Mouse (Mus musculus): ENCODE data around the gene Srpk2.
A peak's percentile ranks its signal among the peaks of the same experiment; 100 is the strongest.
"Not testable (repeated sequence)": the region's sequence is repeated elsewhere in the genome, so short reads cannot be mapped to it uniquely, and the experiment has no call there.

Srpk2 gene

DNA sequence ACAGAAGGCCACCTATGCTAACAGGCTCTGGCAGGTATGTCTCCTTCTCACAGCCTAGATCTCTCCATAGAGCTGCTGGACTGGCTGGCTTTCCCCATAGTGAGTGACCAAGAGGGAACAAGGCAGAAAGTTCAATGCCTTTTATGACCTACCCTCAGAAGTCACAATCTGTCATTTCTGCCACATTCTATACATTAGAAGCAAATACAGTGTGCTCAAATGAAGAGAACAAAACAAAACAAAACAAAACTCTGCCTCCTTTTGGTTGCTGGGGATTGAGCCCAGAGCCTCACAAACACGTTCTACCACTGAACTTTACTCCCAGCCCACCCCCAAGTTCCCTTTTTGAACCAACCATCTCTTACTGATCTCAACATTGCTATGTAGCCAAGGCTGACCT lies at the start of gene Srpk2:
TSS of gene Srpk2 (minus strand) at position 101 of the 400 bp plus-strand sequence.
- DNase-seq = no peak

DNA sequence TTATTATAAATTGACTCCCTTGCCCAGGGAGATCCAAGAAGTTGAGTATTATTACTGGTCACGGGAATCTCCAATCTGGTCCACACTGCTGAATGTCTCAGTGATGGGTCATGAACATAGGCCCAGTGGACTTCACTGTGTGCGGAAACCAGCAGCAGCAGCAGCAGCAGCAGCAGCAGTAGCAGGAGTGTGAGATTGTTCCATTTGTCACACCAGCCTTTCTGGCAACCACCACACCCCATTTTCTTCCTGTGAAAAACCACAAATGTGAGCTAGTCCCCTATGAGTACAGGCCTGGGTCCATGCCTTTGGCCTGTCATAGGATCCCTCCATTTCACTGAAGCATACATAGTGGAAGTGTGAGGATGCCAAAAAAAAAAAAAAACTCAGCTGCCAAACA lies 37.5 kb upstream of the Srpk2 start:
- DNase-seq = no peak

DNA sequence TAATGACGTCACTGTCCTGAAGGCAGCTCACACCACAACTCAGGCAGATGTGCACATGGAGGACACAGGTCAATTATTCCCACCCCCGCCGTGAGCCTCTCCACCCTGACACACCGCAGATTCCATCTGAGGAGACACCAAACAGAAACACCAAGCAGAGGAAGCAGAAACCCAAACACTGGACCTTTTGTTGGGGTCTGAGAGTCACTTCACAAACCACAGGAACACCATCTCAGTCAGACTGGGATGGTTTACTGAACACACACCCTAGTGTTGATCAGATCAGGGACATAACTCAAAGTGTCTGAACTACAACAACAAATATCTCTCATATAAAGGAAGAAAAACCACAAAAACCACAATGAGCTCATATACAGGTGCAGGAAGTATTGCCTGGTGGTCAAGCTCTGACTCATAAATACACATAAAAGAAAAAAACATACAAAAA lies 34.5 kb upstream of the Srpk2 start:
- DNase-seq = peak; percentile 38 to 45

DNA sequence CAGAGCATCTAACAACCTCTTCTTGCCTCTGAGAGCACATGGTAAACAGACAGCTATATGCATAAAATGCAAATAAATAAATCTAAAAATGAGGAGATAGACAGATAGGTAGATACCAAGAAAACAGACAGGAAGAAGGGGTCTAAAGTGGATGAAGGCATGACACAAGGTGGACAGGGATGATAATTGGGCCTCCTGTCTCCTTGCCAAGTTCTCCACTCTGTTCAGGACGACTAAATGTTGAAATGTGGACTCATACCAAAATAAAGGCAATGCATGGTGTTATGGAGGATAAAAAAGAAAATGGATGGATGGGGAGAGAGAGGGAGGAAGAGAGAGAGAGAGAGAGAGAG lies 33.7 kb upstream of the Srpk2 start:
- DNase-seq = no peak

DNA sequence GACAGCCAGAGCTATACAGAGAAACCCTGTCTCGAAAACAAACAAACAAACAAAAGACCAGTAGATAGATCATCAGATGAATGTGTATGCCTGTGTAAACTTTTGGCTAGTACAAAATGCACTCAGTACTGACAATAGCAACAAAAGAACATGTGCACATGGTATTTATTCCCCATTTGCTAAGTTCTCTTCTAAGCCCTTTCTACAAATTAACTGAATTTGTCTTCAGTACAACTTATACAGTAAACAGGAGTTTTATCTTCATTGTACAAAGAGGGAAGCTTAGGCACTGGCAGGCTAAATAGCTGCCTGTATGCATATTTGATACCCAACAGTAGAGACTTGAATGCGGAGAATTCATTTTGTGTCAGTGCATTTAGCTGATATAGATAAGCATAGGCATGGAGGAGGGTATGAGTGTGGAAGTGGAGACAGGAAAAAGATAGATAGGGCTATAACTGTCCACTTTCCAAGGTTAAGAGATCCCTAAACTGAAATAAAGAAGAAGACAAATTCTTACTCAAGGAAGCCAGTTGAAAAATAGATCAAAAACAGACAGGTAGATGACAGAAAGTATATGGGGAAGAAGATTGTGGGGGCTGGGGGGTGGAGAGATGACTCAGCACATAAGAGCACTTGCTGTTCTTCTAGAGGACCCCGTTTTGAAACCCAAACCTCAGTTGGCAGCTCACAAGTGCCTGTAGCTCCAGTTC lies 33.2 kb upstream of the Srpk2 start:
- DNase-seq = no peak

DNA sequence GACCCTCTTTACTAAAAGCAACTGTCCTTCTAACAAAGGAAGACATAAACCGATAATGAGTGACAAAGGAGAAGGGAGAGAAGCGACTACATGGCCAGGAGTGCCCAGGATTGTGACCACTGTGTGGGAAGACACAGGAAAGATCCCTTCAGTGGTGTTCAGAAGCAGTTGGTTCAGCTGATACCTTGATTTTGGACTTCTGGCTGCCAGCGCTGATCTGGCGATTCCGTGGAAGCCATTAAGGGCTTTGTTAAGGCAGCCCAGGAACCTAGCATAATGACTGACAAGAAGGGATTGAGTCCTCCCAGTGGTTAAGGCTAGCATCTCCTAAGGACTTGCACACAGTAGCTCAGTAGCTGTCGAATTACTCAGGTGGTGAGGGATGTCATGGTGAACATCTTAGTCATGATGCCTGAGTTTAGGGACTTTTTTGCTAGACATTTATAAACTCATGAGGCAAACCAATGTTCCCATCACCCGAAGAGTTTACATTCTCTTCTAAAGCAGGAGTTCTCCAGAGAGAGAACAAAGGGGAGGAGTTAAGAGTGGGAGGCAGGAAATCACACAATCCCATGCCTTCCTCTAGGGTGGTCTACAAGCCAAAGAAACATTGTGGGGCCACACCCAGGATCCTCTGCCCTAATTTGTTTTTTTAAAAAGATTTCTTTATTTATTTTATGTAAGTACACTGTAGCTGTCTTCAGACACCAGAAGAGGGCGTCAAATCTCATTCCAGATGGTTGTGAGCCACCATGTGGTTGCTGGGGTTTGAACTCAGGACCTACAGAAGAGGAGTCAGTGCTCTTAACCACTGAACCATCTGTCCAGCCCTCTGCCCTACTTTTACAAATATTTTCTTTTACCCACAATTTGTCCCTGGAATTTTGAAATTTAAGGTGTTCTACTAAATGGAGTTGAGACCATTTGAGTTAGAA lies 29.3 kb upstream of the Srpk2 start:
- no peak for DNase-seq

DNA sequence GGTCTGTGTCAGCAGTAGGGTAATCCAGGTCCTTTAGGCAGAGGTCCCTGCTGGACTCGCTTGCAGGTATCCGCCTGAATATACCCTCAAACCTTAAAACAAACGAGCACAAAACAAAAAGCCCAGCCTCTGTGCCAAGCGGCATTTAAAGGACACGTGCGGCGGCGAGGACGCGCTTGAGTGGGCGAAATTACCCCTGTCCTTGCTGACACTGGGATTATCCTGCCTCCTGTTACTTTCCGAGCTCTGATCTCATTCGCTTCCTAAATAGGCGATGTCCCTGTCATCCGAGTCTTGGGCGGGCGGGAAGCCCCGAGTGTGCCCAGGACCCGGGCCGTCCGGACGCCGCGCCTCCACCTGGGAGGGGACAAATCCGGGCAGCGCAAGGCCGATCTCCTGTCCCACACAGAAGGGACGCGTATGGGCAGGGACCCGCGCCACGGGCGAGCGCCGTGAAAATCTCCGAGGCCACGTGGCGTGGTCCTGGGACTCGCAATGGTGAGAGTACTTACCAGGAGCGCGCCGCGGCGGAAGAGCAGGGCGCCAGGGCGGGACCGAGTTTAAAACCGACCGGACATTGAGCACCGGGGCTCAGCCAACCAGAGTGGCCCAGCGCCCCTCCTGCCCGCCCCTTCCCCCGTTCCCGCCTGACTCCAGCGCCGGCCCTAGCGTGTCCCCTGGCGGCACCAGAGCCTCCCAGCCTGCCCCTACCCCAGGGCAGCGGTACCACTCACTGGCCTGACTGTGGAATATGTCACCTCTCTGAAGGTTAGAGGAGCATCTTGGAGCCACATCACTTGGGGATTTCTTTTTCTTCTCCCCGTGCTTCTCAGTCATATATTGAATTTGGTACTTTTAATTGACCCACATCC lies 27.9 kb upstream of the Srpk2 start:
- DNase-seq = peak; percentile 82 to 84

DNA sequence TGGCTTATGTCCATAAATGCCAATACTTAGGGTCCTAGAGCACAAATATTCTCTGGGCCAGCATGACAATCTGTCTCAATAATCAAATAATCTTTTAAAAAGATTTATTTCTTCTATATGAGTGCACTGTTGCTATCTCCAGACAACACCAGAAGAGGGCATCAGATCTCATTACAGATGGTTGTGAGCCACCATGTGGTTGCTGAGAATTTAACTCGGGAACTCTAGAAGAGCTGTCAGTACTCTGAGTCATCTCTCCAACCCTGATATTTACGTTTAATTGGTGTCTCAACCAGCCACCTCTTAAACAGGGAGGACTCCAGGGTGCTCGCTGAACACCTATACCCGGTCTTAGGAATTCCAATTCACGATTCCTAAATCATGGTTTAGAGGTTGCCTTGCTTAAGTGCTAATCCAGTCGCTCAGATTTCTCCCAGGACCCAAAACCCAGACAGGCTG lies 27.3 kb upstream of the Srpk2 start:
- DNase-seq = peak; percentile 54 to 60

DNA sequence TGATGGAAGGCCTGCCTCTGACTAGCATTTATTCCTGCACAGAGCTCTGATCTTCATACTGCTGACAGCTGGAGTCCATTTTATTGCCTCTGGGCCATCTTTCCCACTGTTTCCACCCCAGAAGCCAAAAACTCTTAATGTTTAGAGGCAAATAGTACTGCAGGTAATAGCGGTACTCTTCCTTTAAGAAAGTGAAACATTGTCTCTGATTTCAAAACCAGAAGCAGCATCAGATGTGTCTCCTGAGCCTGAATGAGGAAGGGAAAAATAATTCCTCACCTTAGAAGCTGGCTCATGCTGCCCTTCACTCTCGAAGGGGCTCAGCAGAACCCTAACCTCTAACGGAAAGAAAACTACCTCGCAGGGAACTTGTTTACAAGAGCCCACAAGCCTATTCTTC lies 26.8 kb upstream of the Srpk2 start:
- no peak for DNase-seq

DNA sequence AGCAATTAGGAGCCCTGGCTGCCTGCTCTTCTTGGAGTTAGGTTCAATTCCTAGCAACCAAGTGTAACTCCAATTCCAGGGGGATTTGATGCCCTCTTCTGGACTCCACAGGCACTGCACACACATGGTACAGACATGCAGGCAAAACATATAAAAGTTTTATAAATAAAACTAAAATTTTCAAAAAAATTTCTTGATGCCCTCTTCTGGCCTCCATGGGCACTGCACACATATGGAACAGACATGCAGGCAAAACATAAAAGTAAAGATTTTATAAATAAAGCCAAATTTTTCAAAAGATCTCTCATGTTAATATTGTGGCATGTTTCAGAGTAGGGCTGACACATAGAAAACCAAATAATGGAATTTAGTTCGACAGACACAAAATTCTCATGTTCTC lies 25.2 kb upstream of the Srpk2 start:
- DNase-seq = peak; percentile 22 to 39

DNA sequence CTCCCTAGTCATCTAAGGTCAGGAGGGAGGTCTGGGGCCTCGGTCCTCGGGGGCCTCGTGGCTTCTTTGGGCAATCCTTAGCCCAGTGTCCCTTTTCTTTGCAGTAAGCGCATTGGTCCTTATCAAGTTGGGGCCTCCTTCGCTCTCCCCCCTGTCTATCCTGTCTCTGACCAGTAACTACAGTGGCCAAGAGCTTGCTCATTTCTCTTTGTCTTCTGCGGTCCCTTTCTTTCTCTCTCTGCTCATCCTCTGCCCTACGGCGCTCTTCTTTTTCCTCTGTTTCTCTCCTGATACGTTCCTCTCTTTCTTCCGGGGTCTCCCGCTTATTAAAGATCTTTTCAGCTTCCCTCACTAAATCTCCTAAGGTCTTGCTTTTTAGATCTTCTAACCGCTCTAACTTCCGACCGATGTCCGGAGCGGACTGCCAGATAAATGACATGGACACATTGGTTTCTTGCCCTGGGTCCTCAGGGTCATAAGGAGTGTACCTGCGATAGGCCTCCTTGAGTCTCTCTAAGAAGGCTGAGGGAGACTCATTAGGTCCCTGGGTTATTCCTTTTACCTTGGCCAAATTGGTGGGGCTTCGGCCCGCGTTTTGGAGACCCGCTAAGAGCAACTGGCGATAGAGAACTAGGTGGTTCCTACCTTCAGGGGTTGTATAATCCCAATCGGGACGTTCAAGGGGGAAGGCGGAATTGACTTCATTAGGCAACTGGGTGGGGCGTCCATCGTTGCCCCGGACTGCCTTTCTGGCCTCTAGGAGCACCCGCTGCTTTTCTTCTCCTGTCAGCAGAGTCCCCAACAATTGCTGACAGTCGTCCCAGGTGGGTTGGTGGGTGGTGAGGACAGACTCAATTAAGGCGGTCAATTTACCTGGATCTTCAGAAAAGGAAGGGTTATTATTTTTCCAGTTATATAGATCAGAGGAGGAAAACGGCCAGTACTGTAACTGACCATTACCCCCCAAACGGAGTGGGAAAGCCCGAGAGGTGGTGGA lies 22.5 kb upstream of the Srpk2 start:
- DNase-seq = not testable (repeated sequence)

DNA sequence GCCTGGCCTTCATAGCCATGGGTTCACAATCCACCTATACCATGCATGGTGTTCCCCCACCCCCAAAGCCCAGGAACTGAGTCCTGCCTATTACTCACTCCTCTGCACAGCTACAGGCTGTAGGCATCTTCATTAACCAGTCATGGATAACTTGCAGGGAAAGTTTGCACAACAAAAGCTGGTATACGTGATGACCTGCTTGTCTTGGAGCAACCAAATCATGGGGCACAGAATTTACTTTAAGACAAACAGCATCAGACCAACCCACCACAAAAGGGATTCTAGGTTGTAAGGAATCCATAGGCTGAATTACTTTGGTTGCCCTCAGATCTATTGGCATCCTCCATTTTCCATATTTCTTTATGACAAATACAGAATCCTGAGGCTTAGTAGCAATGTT lies 13.0 kb upstream of the Srpk2 start:
- DNase-seq = no peak

DNA sequence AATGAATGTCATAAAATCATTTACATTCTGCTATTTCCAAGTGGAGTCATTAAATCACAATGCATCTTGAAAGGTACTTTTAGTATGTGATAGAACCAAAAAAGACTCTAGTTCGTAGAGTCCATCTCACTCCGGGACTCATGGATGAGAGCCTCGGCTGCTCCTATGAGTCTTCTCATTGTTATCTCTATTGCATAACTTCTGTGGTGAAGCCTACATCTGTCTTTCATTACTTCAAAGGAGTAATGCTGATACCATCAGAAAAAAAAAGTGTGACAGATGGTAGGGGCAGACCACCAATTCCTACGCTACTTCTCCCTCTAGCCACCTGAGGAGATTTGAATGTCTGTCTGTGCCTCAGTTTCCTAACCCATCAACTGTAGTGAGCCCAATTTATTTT lies 986 bp downstream of the Srpk2 start:
- no peak for DNase-seq

DNA sequence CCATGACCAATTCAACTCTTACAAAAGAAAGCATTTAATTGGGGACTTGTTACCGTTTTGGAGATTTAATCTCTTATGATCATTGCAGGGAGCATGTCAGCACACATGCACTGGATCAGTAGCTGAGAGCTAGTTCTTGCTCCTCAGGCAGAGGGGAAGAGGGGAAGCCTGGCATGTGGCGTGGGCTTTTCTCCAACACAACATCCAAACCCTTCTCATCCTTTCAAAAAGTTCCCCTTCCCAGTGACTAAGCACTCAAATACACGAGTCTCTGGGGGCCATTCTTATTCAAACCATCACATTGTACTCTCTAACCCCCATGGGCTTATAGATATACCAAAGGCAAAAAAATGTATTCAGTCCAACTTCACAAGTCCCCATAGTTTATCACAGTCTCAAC lies 5.4 kb downstream of the Srpk2 start:
- DNase-seq = no peak

DNA sequence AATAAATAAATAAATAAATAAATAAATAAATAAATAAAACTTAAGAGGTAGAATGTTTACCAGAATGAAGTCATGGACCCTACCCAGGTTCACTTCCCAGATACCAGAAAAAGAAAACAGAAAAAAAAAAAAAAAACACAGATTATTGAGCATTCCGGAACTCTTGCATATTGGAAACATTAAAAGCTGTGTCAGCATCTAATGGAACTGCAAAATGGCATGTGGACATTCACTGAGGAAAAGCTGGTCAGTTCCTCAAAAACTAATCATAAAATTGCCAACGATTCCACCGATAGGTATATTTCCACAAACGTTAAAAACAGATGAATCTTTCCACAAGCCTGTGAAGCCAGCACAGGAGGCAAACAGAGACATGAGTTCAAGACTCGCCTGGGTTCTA lies 6.5 kb downstream of the Srpk2 start:
- DNase-seq = no peak

DNA sequence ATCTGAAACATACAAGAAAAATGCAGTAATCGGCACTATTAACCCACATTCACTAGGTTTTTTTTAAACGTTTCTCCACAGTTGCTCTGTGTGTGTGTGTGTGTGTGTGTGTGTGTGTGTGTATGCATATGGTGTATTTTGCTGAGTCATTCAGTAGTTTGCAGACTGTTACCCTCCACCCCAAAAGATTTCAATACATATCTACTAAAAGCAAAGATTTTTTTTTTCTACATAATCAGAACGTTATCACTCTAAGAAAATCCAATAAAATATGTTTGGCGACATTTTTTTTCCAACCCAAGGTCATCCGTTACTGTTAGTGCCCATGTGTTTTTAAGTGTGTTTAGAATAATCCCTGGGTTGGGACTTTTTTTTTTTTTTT lies 7.4 kb downstream of the Srpk2 start:
- no peak for DNase-seq

DNA sequence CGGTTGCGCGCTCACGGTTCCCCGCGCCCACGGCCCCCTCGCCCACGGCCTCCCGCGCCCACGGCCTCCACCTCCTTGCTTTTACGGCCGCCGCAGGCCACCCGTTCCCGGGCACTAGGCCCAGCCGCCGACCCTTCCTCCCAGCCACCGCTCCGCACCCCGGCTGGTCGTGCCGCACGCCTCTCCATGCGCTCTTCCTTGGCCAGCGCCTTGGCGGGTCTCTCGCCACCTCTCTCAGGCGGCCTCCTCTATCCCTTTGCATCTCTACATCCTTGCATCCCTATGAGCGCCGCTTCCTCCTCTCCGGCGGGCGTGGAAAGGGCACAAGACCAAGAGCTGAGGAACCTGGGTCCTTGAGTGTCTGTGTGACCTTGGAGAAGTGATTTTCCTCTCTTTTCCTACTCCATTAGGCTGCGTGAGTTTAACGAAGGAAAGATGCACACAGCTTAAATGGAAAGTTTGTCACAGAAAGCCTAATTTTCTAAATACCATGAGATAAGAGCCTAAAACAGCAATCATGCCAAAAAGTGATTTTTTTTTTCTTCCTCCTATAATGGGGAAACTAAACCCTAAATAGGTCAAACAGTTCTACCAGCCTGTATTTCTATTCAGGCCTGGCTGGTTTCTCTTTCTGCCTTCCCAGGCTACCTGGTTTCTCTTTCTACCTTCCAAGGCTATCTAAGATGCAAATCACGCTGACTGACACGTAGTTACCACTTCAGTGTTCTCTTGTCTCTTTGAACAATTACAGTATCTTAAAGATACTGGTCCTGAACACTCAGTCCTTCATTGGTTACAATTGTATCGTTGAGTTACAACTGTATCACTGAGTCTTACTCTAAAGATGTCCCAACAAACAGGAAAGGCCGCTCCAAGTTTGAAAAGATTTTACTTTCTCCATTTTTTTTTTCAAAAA lies 8.0 kb downstream of the Srpk2 start:
- DNase-seq = peak; percentile 9 to 32

DNA sequence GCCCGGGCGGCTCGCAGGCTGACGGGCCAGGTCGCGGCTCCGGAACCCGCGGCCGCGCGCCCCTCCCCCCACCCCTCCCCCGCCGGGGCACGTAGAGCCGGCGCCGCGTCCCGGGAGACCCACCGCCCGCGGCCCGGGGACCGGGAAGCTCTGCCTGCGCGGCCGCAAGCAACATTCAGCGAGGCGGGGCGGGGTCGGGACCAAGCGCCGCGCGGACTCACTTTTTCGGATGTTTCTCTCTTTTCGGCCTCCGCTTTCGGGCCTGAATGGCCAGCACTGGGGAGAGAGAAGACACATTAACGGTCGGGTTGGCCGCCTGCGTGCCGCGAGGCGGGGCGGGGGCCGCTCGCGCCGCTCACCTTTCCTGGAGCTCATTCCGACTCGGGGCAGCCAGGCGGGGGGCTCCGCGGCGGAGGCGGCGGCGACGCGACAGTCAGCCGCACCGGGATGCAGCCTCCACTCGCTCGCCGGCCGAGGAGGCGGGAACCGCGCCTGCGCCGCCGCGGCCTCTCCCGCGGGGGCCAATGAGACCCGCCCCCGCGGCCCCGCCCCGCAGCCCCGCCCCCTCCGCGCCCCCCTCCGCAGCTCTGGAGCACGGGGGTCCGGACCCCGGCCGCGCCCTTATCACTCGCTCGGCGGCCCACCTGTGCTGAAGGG lies 8.8 kb downstream of the Srpk2 start:
- peak; percentile 44 to 54 for DNase-seq

DNA sequence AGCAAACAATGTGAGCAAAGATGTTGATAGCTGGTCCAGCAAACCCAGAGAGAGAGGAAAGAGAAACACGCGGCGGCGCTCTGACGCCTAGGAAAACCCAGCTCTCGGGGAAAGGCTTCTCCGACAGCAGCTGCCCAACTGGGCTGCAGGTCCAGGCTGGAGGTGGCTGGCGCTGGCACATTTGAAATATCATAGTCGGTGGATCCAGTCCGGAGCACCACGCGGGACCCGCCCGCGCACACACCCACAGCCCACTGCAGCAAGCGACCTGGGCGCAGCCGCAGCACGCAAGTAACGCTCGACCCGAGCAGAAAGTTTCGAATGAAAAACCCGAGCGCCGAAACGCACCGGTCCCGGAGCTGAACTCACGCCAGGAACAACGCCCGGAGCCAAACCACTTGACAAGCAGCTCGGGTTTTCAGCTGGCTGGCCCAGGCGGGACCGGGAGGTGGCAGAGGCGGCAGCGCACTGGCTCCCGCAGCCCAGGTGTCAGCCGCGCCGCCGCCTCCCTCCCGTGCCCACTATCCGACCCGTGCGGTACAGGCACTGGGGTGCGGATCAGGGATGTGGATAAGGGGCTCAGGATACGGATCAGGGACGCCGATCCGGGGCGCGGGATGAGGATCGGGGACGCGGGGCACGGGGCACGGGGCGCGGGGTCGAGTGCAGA lies 9.5 kb downstream of the Srpk2 start:
- DNase-seq = peak; percentile 53 to 58

DNA sequence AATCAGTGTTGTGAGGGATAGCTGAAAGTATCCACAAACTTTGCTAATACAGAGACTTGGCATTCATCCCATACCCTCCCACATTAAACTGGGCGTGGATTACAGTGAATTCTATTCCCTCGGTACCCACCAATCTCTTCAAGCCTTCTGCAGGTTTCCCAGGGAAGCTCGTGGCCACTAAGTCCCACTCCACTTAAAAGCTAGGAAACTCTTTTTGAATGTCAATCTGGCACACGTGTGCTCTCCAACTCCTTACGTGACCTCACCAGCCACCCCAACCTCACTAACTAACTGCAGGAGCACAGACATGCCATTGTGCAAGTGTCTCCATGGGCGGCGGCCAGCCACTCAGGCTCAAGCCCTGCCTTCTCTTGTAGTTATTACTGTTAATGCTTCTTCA lies 12.3 kb downstream of the Srpk2 start:
- DNase-seq = no peak

Measured in B cell, adult 2 months (primary cell).